Mouse (Mus musculus): ENCODE data around the gene Tmem94. TPM values are rescaled to one million over a fixed set of nuclear protein-coding genes. Genes with fewer than 3 reads are reported as not detected.

Gene Tmem94
- polyA plus RNA-seq, 1 experiment: 21.7 TPM

DNA sequence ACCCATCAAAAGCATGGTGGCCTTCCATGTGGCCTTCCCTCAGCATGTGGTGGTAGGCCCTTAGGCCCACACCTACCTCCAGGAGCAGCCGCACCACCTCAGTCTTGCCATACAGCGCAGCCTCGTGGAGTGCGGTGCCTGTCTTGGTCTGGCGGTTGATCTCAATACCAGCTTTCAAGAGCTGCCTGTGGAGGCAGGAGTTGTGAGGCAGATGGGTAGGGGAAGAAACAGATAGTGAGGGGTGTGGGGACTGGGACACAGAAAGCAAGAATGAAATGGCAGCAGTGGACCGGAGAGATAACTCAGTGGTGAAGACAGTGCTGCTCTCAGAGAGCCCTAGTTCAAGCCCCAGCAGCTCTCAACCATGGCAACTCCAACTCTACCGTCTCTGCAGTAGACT lies 39.8 kb downstream of the Tmem94 start:
- H3K27ac ChIP-seq (ENCODE audit: insufficient read depth, low read depth, low read length): no peak overlapping the region
- H3K4me3 ChIP-seq (ENCODE audit: insufficient read depth, low read length): no peak overlapping the region
- TF ChIP-seq CTCF (IDR thresholded peaks at IDR 0.05; ENCODE audit: low read depth, low read length) (no peak), POLR2A (IDR thresholded peaks at IDR 0.05; ENCODE audit: borderline replicate concordance, low read depth, low read length) (no peak)

DNA sequence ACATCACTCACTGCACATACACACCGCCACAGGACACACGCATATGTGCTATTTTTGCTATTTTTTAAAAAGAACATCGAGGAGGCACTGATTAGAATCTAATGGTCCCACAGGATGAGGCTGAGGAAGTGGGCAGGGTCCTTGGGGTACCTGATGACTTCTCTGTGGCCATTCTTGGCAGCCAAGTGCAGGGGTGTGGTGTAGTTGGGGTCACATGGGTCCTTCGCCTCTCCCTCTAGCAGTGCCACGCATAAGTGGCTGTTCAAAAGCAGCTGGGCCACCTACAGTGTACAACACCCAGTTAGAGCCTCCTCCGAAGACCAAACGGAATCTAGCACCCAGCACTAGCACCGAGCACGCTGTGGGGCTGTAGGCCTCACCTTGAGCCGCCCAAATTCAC lies 40.9 kb downstream of the Tmem94 start:
- TF ChIP-seq POLR2A (IDR thresholded peaks at IDR 0.05; ENCODE audit: borderline replicate concordance, low read depth, low read length) (no peak), CTCF (IDR thresholded peaks at IDR 0.05; ENCODE audit: low read depth, low read length) (no peak)
- H3K4me1 ChIP-seq (ENCODE audit: control insufficient read depth, insufficient read depth, low read length): peaks cover 2% of the 10 kb centered on the region; the same call in 1 of the 2 replicates
- no peak overlapping the region for H3K4me3 ChIP-seq (ENCODE audit: insufficient read depth, low read length)
- H3K27ac ChIP-seq (ENCODE audit: insufficient read depth, low read depth, low read length): no peak overlapping the region

More for the DNA sequence above, 39.8 kb downstream of the Tmem94 start:
- H3K4me1 ChIP-seq (ENCODE audit: control insufficient read depth, insufficient read depth, low read length): peaks cover 2% of the 10 kb centered on the region; the same call in 1 of the 2 replicates

DNA sequence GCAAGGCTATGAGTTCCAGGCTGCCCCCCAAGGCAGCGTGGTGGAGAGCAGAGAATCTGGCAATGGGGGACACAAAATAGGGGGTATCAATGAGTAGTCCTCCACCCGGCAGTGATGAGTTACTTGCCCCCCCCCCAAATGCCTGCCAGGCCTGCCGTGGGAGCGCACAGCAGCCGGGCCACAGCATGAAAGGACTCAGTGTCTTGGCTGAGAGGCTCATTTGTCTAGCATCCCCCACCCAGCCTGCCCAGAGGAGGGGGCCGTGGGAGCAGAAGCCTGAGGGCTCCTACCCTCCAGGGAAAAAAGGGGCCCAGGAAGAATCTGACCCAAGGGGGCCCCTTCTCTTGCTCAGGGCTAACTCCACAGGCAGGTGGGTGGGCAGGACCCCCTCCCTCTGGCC lies 42.1 kb downstream of the Tmem94 start:
- H3K4me1 ChIP-seq (ENCODE audit: control insufficient read depth, insufficient read depth, low read length): peaks cover 2% of the 10 kb centered on the region; the same call in 1 of the 2 replicates
- TF ChIP-seq CTCF (IDR thresholded peaks at IDR 0.05; ENCODE audit: low read depth, low read length): no peak
- no peak overlapping the region for H3K27ac ChIP-seq (ENCODE audit: insufficient read depth, low read depth, low read length)

DNA sequence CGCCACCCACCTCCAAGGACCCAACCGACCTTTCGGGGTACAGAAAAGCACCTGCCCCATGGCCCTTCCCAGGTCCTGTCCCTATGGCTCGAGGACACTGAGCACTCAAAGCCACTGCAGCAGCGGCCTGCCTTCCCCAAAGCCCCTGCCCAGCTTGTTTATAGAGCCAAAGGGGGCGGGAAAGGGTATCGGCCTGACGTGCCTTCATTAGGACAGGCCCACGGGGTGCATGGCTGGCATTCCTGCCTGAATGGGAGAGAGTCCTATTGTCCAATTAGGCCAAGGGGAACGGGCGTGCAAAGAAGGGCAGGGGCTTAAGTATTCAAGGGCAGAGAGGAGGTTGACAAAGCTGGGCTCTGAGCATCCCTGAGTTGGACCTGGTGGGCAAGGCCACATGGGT lies 42.7 kb downstream of the Tmem94 start:
- H3K27ac ChIP-seq (ENCODE audit: insufficient read depth, low read depth, low read length): no peak overlapping the region
- no peak for TF ChIP-seq CTCF (IDR thresholded peaks at IDR 0.05; ENCODE audit: low read depth, low read length)
- TF ChIP-seq POLR2A (IDR thresholded peaks at IDR 0.05; ENCODE audit: borderline replicate concordance, low read depth, low read length): no peak
- H3K4me1 ChIP-seq (ENCODE audit: control insufficient read depth, insufficient read depth, low read length): peaks cover 2% of the 10 kb centered on the region; the same call in 1 of the 2 replicates
- H3K4me3 ChIP-seq (ENCODE audit: insufficient read depth, low read length): no peak overlapping the region

More for the DNA sequence above, 42.1 kb downstream of the Tmem94 start:
- no peak overlapping the region for H3K4me3 ChIP-seq (ENCODE audit: insufficient read depth, low read length)

DNA sequence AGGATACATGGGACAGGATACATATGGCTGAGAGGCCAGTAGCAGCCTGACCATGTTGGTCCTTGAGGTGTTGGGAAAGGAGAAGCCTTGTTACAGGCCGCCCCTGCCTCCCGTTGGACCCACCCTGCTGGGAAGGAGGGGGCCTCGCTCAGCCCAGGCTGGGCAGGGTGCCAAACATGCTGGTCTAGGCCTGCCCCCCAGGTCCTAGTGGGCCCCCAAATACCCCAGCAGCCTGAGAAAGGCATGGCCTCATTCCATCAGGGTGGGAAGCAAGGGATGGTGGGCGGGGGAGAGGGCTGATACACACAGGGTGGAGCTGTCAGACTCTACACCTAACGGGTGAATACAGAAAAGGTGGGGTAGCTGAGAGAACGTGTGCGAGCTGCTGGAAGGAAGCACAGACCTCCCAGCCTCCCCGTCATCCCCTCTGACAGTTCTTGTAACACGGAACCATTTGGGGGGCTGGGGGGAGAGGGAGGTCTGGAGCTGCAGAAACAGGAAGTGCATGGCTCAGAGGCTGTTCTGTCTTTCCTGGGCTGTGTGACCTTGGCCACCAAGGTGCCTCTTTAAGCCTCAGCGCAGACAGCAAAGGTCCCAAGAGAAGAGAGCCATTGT lies 43.6 kb downstream of the Tmem94 start:
- Histone ChIP-seq H3K4me3 (ENCODE audit: insufficient read depth, low read length) (no peak overlapping the region), H3K4me1 (ENCODE audit: control insufficient read depth, insufficient read depth, low read length) (peaks cover 2% of the 10 kb centered on the region; the same call in 1 of the 2 replicates), H3K27ac (ENCODE audit: insufficient read depth, low read depth, low read length) (no peak overlapping the region)
- TF ChIP-seq POLR2A (IDR thresholded peaks at IDR 0.05; ENCODE audit: borderline replicate concordance, low read depth, low read length) (no peak), CTCF (IDR thresholded peaks at IDR 0.05; ENCODE audit: low read depth, low read length) (no peak)

DNA sequence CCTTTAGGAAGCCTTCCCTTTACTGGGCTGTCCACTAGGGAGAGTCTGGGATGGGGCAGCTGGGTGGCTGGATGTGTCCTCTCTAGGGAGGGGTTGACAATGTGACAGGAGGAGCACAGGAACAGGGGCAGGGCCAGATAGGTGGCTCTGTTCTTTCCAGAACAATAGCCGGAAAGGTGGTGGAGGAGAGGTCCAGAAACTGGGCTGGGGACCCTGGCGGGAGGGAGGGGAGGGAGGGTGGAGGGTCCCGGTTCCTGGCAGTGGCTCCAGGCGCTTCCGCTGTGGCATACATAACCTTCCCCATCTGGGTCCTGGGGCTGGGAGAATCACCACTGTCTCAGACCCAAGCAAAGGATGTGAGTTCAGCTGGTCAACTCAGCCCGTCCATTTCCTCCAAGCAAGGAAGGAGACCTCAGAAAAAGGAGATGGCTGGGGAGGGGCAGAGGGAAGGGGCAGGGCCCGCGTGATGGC lies 44.1 kb downstream of the Tmem94 start:
- TF ChIP-seq POLR2A (IDR thresholded peaks at IDR 0.05; ENCODE audit: borderline replicate concordance, low read depth, low read length) (no peak), CTCF (IDR thresholded peaks at IDR 0.05; ENCODE audit: low read depth, low read length) (no peak)
- Histone ChIP-seq H3K4me3 (ENCODE audit: insufficient read depth, low read length) (no peak overlapping the region), H3K4me1 (ENCODE audit: control insufficient read depth, insufficient read depth, low read length) (peaks cover 4% of the 10 kb centered on the region; the same call in 1 of the 2 replicates), H3K27ac (ENCODE audit: insufficient read depth, low read depth, low read length) (no peak overlapping the region)

DNA sequence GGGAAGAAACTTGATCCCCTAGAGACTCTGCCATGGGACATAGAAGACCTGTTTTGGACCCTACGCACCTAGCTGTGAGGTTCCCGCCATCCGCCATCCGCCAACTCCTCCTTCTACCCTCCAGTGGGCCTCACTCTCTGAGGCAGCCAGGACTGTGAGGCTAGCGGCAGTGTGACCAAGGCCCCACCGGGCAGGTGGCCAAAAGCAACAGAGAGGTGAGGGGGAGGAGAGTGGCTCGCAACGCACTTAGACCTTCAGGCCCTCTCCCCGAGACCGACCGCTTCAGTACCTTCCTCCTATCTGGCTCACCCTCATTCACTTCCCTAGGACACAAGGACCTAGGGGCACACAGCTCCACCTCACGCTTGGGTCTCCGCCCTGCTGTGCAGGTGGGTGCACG lies 45.1 kb downstream of the Tmem94 start:
- Histone ChIP-seq H3K4me1 (ENCODE audit: control insufficient read depth, insufficient read depth, low read length) (peaks cover 4% of the 10 kb centered on the region; the same call in 1 of the 2 replicates), H3K27ac (ENCODE audit: insufficient read depth, low read depth, low read length) (no peak overlapping the region), H3K4me3 (ENCODE audit: insufficient read depth, low read length) (no peak overlapping the region)
- TF ChIP-seq POLR2A (IDR thresholded peaks at IDR 0.05; ENCODE audit: borderline replicate concordance, low read depth, low read length) (no peak), CTCF (IDR thresholded peaks at IDR 0.05; ENCODE audit: low read depth, low read length) (no peak)

DNA sequence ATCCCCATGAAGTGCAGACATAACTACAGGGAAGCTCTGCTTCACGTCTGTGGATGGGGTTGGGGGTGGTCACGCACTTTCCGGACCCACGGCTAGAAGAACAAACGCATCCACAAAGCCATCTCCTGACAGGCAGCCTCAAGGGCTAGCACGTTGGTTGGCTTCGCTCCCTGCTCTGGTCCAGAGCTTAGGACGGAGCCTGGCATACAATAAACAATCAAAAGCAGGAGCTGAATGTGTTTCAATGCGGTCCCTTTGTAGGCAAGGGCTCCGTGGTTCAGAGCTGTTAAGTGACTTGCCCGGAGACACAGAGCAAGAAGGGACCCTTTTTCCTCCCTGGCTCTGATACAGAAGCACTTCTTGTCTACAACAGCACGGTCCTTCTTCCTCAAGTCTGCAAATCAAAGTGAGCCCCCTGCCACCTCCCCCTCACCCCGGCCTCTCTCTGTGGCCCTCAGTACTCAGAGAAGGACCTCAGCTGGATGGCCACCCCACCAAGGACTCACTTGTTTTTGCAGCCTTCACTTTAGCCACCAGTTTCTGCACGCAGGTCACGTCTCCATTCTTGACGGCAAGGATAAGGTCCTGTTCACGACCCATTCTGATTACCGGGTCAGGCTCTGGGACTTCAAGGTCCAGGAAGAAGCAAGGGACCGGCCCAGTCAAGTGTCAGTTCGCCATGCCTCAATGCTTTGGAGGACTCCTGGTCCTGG lies 46.3 kb downstream of the Tmem94 start:
- no peak overlapping the region for H3K27ac ChIP-seq (ENCODE audit: insufficient read depth, low read depth, low read length)
- H3K4me1 ChIP-seq (ENCODE audit: control insufficient read depth, insufficient read depth, low read length): peaks cover 9% of the 10 kb centered on the region; the same call in 1 of the 2 replicates
- no peak overlapping the region for H3K4me3 ChIP-seq (ENCODE audit: insufficient read depth, low read length)
- TF ChIP-seq POLR2A (IDR thresholded peaks at IDR 0.05; ENCODE audit: borderline replicate concordance, low read depth, low read length): no peak
- TF ChIP-seq CTCF (IDR thresholded peaks at IDR 0.05; ENCODE audit: low read depth, low read length): no peak

DNA sequence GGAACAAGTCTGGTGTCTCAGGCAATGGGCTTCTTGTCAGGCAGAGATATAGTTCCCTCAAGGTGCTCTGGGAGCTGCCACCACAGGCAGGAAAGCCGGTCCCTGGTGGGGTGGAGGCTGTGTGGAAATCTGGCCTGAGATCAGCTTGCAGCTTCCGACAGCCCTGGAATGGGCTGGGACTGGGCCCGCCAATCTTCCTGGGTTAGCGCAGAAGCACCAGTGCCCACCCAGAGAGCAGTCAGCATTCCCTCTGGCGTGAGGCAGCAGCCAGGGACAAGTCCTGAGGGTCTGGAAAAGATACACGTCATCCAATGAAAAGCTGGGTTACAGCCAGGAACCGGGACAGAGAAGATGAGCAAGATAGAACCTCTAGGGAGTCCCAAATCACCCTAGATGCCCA lies 46.9 kb downstream of the Tmem94 start:
- Histone ChIP-seq H3K27ac (ENCODE audit: insufficient read depth, low read depth, low read length) (no peak overlapping the region), H3K4me3 (ENCODE audit: insufficient read depth, low read length) (no peak overlapping the region), H3K4me1 (ENCODE audit: control insufficient read depth, insufficient read depth, low read length) (peaks cover 9% of the 10 kb centered on the region; the same call in 1 of the 2 replicates)
- no peak for TF ChIP-seq CTCF (IDR thresholded peaks at IDR 0.05; ENCODE audit: low read depth, low read length)
- TF ChIP-seq POLR2A (IDR thresholded peaks at IDR 0.05; ENCODE audit: borderline replicate concordance, low read depth, low read length): no peak

Measured in bone marrow macrophage, adult 2 months (primary cell).